Mouse (Mus musculus) neural tube, embryonic 13.5 days (tissue): ENCODE measurements around the gene Ror2. TPM values are rescaled to one million over a fixed set of nuclear protein-coding genes. Genes with fewer than 3 reads are reported as not detected.

ENCODE experiments used
- ATAC-seq: fragments of 200-750 bp; cut with Nextera tagmentation; 2 replicates; pipeline ENCODE4 v1.8.0; 2017; ENCODE audit warnings: low read depth, mild to moderate bottlenecking, moderate TSS enrichment, moderate library complexity
- H3K27ac ChIP-seq: fragments of 300-500 bp; sonication (generic); replicated peaks from 2 replicates; pipeline ENCODE4 v1.5.1; 2015; ENCODE audit warnings: moderate library complexity, mild to moderate bottlenecking, inconsistent platforms
- H3K27me3 ChIP-seq: fragments of 300-500 bp; sonication (generic); 2 replicates; pipeline ENCODE4 v1.6.1; 2015; ENCODE audit warnings: mild to moderate bottlenecking, inconsistent platforms
- H3K36me3 ChIP-seq: fragments of 300-500 bp; sonication (generic); 2 replicates; pipeline ENCODE4 v1.6.1; 2015; ENCODE audit warnings: mild to moderate bottlenecking, inconsistent platforms
- H3K4me1 ChIP-seq: fragments of 300-500 bp; sonication (generic); replicated peaks from 2 replicates; pipeline ENCODE4 v1.6.1; 2015; ENCODE audit warnings: inconsistent platforms
- H3K4me2 ChIP-seq: fragments of 300-500 bp; sonication (generic); 2 replicates; pipeline ENCODE4 v1.6.1; 2015; ENCODE audit warnings: inconsistent platforms, mild to moderate bottlenecking, moderate library complexity
- H3K4me3 ChIP-seq: fragments of 300-500 bp; sonication (generic); 2 replicates; pipeline ENCODE4 v1.5.1; 2015; ENCODE audit warnings: mild to moderate bottlenecking, inconsistent platforms
- H3K9ac ChIP-seq: fragments of 300-500 bp; sonication (generic); 2 replicates; pipeline ENCODE4 v1.6.1; 2015; ENCODE audit warnings: moderate library complexity, mild to moderate bottlenecking, inconsistent platforms
- H3K9me3 ChIP-seq: fragments of 300-500 bp; sonication (generic); 2 replicates; pipeline ENCODE4 v1.6.1; 2016; ENCODE audit warnings: inconsistent platforms
- WGBS: fragments of 180-500 bp; shearing (Covaris S2); methylation state at CpG from one replicate; pipeline ENCODE4 v1.1.7; 2015; 5-methylcytosine and 5-hydroxymethylcytosine counted together
- polyA plus RNA-seq: library from polyadenylated mRNA; unstranded; fragments of >200 nt; fragmentation: Nextera tagmentation; extraction: Ambion mirVana; gene quantifications from 2 replicates; pipeline ENCODE4 v1.2.1, GENCODE M21; 2015

Ror2 gene
- polyA plus RNA-seq, 1 experiment from 2014 or later, result 5.3 TPM

DNA sequence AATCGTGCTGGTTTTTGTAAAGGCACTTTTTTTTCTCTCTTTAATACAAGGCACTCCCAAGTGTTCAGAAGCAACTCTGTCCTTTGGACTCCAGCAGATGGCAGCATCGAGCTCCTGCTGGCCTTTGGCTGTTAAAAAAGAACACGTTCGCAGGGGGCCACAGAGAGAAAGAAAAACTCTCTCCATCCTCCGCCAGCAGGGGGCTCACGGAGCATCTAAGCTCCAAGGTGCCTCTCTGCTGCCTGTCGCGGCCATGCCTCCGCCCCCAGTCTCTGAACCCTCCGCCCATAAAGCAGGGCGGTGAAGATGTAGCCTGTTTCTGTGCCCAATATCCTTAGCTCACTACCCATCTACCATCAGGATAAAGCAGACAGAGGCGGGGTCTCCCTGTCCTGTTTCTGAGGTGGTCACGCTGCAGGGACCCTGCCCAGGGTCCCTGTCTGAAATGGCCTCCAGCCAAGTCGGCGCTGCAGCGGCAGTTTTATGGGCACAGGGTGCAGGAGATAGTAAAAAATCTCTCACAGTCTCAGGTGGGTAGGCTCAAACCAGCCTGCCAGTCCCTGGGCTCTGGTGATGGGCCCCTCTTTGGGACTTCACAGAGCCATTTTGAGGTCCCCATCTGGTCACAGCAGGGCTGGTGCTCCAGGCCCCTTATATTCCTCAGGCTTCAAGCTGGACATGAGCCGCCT lies 176.2 kb downstream of the Ror2 start:
- peak; percentile 81 for ATAC-seq
- no peaks in the 10 kb centered on the region for H3K9me3 ChIP-seq
- no peak overlapping the region for H3K27ac ChIP-seq
- peak overlapping the region; percentile 54 for H3K4me2 ChIP-seq
- H3K27me3 ChIP-seq, result no peaks in the 10 kb centered on the region
- 17% methylated on average over 17 of the region's 17 CpGs for WGBS
- H3K4me1 ChIP-seq, result peaks cover 6% of the 10 kb centered on the region
- no peaks in the 10 kb centered on the region for H3K36me3 ChIP-seq
- H3K4me3 ChIP-seq, result peak overlapping the region; percentile 30
- H3K9ac ChIP-seq, result peak overlapping the region; percentile 59

GRCm38 (mm10) chr13:53106676-53107075 lies 179.2 kb downstream of the Ror2 start:
- H3K9ac ChIP-seq, result no peak overlapping the region
- no peaks in the 10 kb centered on the region for H3K9me3 ChIP-seq
- no peak overlapping the region for H3K4me2 ChIP-seq
- H3K36me3 ChIP-seq, result no peaks in the 10 kb centered on the region
- 88% methylated on average over 13 of the region's 13 CpGs for WGBS
- no peak overlapping the region for H3K27ac ChIP-seq
- H3K27me3 ChIP-seq, result no peaks in the 10 kb centered on the region
- no peak overlapping the region for H3K4me3 ChIP-seq
- ATAC-seq, result no peak
- peaks cover 6% of the 10 kb centered on the region for H3K4me1 ChIP-seq

DNA sequence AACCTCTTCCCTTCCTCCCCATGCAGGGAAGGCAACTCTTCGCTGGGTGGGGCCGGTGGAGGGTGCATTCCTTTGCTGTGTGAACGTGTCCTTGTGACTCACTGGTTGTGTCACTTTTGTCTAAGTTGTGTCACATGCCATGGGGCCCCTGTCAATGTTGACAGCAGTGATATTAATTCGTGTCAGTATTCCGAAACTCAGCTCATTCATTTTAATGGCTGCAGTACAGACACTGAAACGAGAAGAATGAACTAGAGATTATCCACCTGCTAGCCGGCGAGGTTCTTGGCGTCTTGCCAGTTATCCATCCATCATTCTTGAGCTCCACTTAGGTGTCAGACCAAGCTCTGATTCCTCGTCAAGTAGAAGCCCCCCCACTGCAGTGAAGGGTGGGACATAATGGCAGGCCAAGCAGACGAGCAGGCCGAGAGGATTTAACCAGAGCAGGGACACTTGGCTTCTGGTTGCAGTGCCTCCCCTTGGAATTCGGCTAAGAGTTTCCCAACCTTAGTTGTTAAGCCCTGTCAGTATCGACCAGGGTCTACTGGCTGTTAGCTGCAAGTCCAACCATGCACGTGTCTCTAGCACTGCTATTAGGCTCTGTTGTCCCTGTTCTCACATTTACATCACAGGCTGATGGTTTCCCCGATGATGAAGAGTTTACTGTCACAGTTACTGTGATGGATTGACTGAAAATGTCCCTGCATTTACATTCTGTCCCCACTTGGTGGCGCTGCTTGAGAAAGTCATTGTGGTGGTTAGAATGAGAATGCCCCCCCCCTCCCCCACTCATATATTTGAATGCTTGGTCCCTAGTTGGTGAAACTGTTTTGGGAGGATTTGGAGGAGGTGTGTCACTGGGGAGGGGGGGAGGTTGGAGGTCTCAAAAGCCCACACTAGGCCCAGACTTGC lies 185.9 kb downstream of the Ror2 start:
- 44% methylated on average over 17 of the region's 17 CpGs for WGBS
- 0 out of 2 replicates have a peak, but pooled peaks have one; percentile 22 for ATAC-seq
- Histone ChIP-seq H3K4me1 (peaks cover 7% of the 10 kb centered on the region), H3K4me2 (no peak overlapping the region), H3K27ac (no peak overlapping the region), H3K4me3 (no peak overlapping the region), H3K36me3 (no peaks in the 10 kb centered on the region), H3K27me3 (peaks cover 10% of the 10 kb centered on the region), H3K9me3 (no peaks in the 10 kb centered on the region), H3K9ac (no peak overlapping the region)

- no peak for ATAC-seq
- Histone ChIP-seq H3K27me3 (peaks cover 10% of the 10 kb centered on the region), H3K9ac (no peak overlapping the region), H3K36me3 (no peaks in the 10 kb centered on the region), H3K4me2 (no peak overlapping the region), H3K27ac (no peak overlapping the region), H3K9me3 (no peaks in the 10 kb centered on the region), H3K4me1 (peaks cover 7% of the 10 kb centered on the region), H3K4me3 (no peak overlapping the region)
- WGBS, result 21% methylated on average over 8 of the region's 8 CpGs
Measured at GRCm38 (mm10) chr13:53096615-53097014, 189.3 kb downstream of the Ror2 start.

DNA sequence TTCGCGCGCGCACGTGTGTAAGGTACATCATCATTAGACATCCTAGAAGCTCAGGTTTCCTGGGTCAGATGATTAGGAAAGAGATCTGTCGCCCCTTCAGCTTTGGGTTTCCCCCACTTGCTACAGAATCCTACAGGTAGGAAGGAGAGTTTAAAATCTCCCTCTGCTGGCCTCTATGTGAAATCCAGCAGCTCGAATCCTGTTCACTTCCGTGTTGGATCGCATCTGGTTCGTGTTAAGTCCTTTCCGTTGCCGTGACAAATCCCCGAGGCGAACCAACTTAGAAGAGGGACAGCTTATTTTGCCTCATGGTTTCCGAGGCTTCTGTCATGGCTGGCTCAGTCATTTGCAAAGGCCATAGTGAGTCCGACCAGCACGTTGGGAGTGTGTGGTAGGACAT lies 190.7 kb downstream of the Ror2 start:
- peaks cover 10% of the 10 kb centered on the region for H3K27me3 ChIP-seq
- no peaks in the 10 kb centered on the region for H3K36me3 ChIP-seq
- peaks cover 7% of the 10 kb centered on the region for H3K4me1 ChIP-seq
- H3K27ac ChIP-seq, result no peak overlapping the region
- no peak overlapping the region for H3K9ac ChIP-seq
- WGBS, result 80% methylated on average over 17 of the region's 17 CpGs
- H3K9me3 ChIP-seq, result no peaks in the 10 kb centered on the region
- no peak for ATAC-seq
- H3K4me2 ChIP-seq, result no peak overlapping the region
- H3K4me3 ChIP-seq, result no peak overlapping the region

DNA sequence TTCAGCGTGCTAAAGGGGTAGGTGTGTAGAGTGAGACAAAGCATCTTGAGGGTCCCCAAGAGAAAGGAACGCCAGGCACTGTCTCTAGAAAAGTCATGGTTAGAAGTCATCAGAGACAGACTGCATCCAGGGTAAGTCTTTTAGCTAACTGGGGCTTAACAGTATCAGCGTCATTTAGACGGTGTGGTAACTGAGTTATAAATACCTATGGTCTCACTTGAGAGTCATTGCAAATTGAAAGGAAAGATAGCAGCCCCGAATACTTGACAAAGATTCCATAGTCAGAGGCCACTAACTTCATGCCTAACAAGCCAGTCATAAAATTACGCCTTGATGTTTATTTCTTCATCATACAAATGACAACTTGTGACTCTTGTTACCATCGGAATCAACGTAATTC lies 191.3 kb downstream of the Ror2 start:
- peaks cover 10% of the 10 kb centered on the region for H3K27me3 ChIP-seq
- WGBS, result 85% methylated on average over 8 of the region's 8 CpGs
- no peak overlapping the region for H3K9ac ChIP-seq
- no peak overlapping the region for H3K4me3 ChIP-seq
- peaks cover 1% of the 10 kb centered on the region for H3K4me1 ChIP-seq
- no peaks in the 10 kb centered on the region for H3K9me3 ChIP-seq
- no peak for ATAC-seq
- H3K4me2 ChIP-seq, result no peak overlapping the region
- no peak overlapping the region for H3K27ac ChIP-seq
- H3K36me3 ChIP-seq, result no peaks in the 10 kb centered on the region

DNA sequence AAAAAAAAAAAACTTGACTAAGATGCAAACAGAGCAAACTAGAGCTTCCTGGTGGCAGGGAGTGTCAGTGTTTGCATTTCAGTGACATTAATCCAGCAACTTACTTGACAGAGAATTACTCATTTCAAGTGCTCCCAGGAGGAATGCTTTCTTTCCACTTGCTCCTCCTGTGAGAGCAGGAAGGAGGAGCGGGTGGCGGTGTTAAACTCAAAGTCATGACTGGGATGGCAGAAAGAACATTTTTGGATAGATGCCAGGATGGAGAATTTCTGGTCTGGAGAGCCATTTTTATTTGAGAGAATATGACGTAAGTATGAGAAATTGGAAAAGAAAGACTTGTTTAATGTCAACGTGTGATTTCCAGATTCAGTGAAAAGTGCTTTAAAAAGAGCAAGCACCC lies 192.5 kb downstream of the Ror2 start:
- Histone ChIP-seq H3K9me3 (no peaks in the 10 kb centered on the region), H3K36me3 (no peaks in the 10 kb centered on the region), H3K4me3 (no peak overlapping the region), H3K27me3 (peaks cover 7% of the 10 kb centered on the region), H3K4me2 (no peak overlapping the region), H3K27ac (no peak overlapping the region), H3K4me1 (0 out of 2 replicates have a peak, but pooled peaks cover 3% of the 10 kb centered on the region), H3K9ac (no peak overlapping the region)
- ATAC-seq, result no peak
- 65% methylated on average over 4 of the region's 4 CpGs for WGBS

DNA sequence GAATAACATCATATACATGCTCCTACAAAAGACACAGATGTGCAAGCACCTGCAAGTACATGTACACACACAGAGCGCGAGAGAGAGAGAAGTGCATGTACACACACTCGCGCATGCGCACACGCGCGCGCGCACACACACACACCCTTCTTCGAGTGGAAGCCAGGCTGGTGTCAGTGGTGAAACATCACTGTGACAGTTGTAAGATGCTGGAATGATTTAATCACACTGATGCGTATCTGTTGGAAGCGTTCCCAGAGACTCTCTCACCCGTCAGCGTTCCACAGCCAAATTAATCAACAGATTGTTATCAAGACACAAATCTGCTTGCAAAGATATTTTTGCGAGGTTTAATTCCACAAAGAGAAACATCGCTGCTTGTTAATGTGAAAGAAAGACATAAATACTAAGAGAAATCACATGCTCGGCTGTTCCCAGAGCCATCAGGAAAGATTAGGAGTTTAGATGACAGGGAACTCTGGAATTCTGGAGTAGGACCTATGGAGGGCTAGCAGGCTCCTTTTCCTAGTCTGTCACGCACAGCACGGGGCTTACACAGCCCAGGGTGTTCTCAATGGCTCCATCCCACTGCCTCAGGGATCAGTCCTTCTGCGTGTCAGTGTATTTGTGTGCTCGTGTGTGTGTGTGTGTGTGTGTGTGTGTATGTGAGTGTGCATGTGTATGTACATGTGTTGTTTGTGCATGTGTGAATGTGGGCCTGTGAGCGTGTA lies 199.2 kb downstream of the Ror2 start:
- Histone ChIP-seq H3K4me3 (no peak overlapping the region), H3K4me1 (peaks cover 3% of the 10 kb centered on the region; the same call in 1 of the 2 replicates), H3K9me3 (no peaks in the 10 kb centered on the region), H3K9ac (no peak overlapping the region), H3K4me2 (no peak overlapping the region), H3K27ac (no peak overlapping the region; the same call in 1 of the 2 replicates), H3K36me3 (no peaks in the 10 kb centered on the region), H3K27me3 (no peaks in the 10 kb centered on the region)
- 84% methylated on average over 23 of the region's 23 CpGs for WGBS
- no peak for ATAC-seq

GRCm38 (mm10) chr13:53081846-53082245 lies 204.1 kb downstream of the Ror2 start:
- H3K27me3 ChIP-seq, result no peaks in the 10 kb centered on the region
- no peak overlapping the region for H3K27ac ChIP-seq
- H3K4me3 ChIP-seq, result no peak overlapping the region
- no peak overlapping the region for H3K9ac ChIP-seq
- peaks cover 31% of the 10 kb centered on the region for H3K4me1 ChIP-seq
- H3K36me3 ChIP-seq, result no peaks in the 10 kb centered on the region
- ATAC-seq, result no peak
- H3K9me3 ChIP-seq, result no peaks in the 10 kb centered on the region
- 58% methylated on average over 6 of the region's 6 CpGs for WGBS
- H3K4me2 ChIP-seq, result no peak overlapping the region

GRCm38 (mm10) chr13:53077732-53078345 lies 208.1 kb downstream of the Ror2 start:
- Histone ChIP-seq H3K4me1 (peaks cover 37% of the 10 kb centered on the region), H3K4me3 (no peak overlapping the region), H3K9me3 (no peaks in the 10 kb centered on the region), H3K4me2 (no peak overlapping the region; the same call in 1 of the 2 replicates), H3K27ac (peak overlapping the region; percentile 77), H3K27me3 (no peaks in the 10 kb centered on the region), H3K9ac (no peak overlapping the region), H3K36me3 (no peaks in the 10 kb centered on the region)
- 46% methylated on average over 15 of the region's 15 CpGs for WGBS
- peak; percentile 72 for ATAC-seq

DNA sequence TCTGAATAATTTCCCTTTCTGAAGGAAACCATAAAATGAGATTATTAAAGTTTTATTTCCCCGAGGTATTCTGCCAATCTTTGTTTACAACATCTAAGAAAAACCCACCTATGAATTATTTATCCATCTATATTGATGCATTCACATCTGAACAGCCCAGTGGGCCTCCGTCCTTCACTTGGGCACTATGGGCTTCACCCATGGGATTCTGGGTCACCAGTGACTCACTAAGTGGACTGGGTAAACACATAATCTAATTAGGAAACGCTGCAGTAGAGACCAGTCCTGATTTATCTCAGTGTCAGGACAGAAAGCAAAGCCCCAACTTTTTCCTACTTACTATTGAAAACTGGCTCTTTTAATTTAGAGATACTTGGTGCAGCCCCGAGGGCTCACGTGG lies 210.9 kb downstream of the Ror2 start:
- Histone ChIP-seq H3K4me3 (no peak overlapping the region), H3K4me1 (peaks cover 33% of the 10 kb centered on the region), H3K9ac (no peak overlapping the region), H3K27ac (0 out of 2 replicates have a peak overlapping the region, but pooled peaks have one; percentile 23), H3K27me3 (no peaks in the 10 kb centered on the region), H3K4me2 (no peak overlapping the region), H3K36me3 (no peaks in the 10 kb centered on the region), H3K9me3 (no peaks in the 10 kb centered on the region)
- no peak for ATAC-seq
- WGBS, result 56% methylated on average over 5 of the region's 5 CpGs
